23 mouse cellular contexts compared by ENCODE assay signal in genomic region chr1:18911578-18911977, GRCm38 (mm10).
A peak's percentile ranks its signal among the peaks of the same experiment; 100 is the strongest.
DNase-seq lines count a peak whose midpoint lies in the region; ATAC-seq and TF ChIP-seq lines count a peak whose summit lies in the region.
"Had no signal": no experiment of that assay in that cellular context is flagged by ENCODE, and none has a peak within 500 bp of the region (broad histone marks: within the 10 kb centered on the region; RNA-seq: fewer than 3 reads in every experiment).

No protein-coding gene starts in this region.

- H3K27me3 ChIP-seq in midbrain, embryonic 11.5 days (ENCODE audit: control insufficient read depth, insufficient read depth, low read length) = no peaks in the 10 kb centered on the region
- H3K27me3 ChIP-seq in midbrain, postnatal 0 days (ENCODE audit: insufficient read depth, low read length) = no peaks in the 10 kb centered on the region
- H3K27me3 ChIP-seq in hindbrain, embryonic 12.5 days = no peaks in the 10 kb centered on the region
- H3K27me3 ChIP-seq in midbrain, embryonic 16.5 days (ENCODE audit: control insufficient read depth, insufficient read depth, low read depth, low read length) = no peaks in the 10 kb centered on the region
- H3K27me3 ChIP-seq: heart, embryonic 13.5 days; limb, embryonic 12.5 days; liver, embryonic 12.5 days; Patski had no signal

- WGBS in midbrain, embryonic 11.5 days = 67% methylated on average over 4 of the region's 4 CpGs
- 41% methylated on average over 4 of the region's 4 CpGs for WGBS in midbrain, postnatal 0 days
- WGBS in hindbrain, embryonic 12.5 days = 57% methylated on average over 4 of the region's 4 CpGs
- WGBS in midbrain, embryonic 16.5 days = 39% methylated on average over 4 of the region's 4 CpGs

- no peaks in the 10 kb centered on the region for H3K9me3 ChIP-seq in midbrain, embryonic 11.5 days (ENCODE audit: control insufficient read depth, low read length)
- no peaks in the 10 kb centered on the region for H3K9me3 ChIP-seq in midbrain, postnatal 0 days (ENCODE audit: low read length)
- no peaks in the 10 kb centered on the region for H3K9me3 ChIP-seq in hindbrain, embryonic 12.5 days (replicated peaks)
- no peaks in the 10 kb centered on the region for H3K9me3 ChIP-seq in midbrain, embryonic 16.5 days (replicated peaks; ENCODE audit: control insufficient read depth, low read length, poor library complexity, severe bottlenecking)
- H3K9me3 ChIP-seq: heart, embryonic 13.5 days; limb, embryonic 12.5 days; liver, embryonic 12.5 days had no signal

- H3K4me3 ChIP-seq in midbrain, embryonic 11.5 days (ENCODE audit: low read depth, low read length) = no peak overlapping the region
- no peak overlapping the region for H3K4me3 ChIP-seq in midbrain, postnatal 0 days (ENCODE audit: low read depth, low read length)
- no peak overlapping the region for H3K4me3 ChIP-seq in hindbrain, embryonic 12.5 days
- no peak overlapping the region for H3K4me3 ChIP-seq in midbrain, embryonic 16.5 days (ENCODE audit: low read depth, low read length)
- H3K4me3 ChIP-seq: heart, embryonic 13.5 days; limb, embryonic 12.5 days; liver, embryonic 12.5 days had no signal

- DNase-seq in embryo, embryonic 10.5 days (ENCODE audit: low spot score) = peak; percentile 1
- DNase-seq in embryo, embryonic 10 days (ENCODE audit: low spot score) = no peak
- DNase-seq in midbrain, embryonic 11.5 days (ENCODE audit: low spot score, missing footprints) = no peak
- DNase-seq in midbrain, postnatal 0 days (ENCODE audit: low spot score) = no peak
- no peak for DNase-seq in left cerebral cortex, postnatal 36 days (ENCODE audit: low spot score in 2 of 2)
- DNase-seq: adrenal gland, postnatal 10 days; cerebellum, adult 11 months; cerebellum, postnatal 14 days; kidney, adult 8-10 months; kidney, postnatal 25 days; layer of hippocampus, adult 9-11 months; lung, adult 2 months; lung, postnatal 36 days; right cerebral cortex, postnatal 4 days had no signal

- peak; percentile 88 for ATAC-seq in midbrain, embryonic 11.5 days (ENCODE audit: low FRiP score)
- ATAC-seq in midbrain, postnatal 0 days (ENCODE audit: low FRiP score) = no peak
- ATAC-seq in hindbrain, embryonic 12.5 days (ENCODE audit: low FRiP score) = peak; percentile 80
- ATAC-seq in midbrain, embryonic 16.5 days = peak; percentile 89
- ATAC-seq in CD4-positive, CD25-positive, alpha-beta regulatory T cell, adult 4 months = no peak
- ATAC-seq: inflammation-experienced regulatory T-cells, adult 6 months; liver, embryonic 12.5 days; Patski had no signal

- no peaks in the 10 kb centered on the region for H3K36me3 ChIP-seq in midbrain, embryonic 11.5 days (ENCODE audit: control insufficient read depth, insufficient read depth, low read length)
- H3K36me3 ChIP-seq in midbrain, postnatal 0 days (ENCODE audit: insufficient read depth, low read length) = no peaks in the 10 kb centered on the region
- no peaks in the 10 kb centered on the region for H3K36me3 ChIP-seq in hindbrain, embryonic 12.5 days
- no peaks in the 10 kb centered on the region for H3K36me3 ChIP-seq in midbrain, embryonic 16.5 days (ENCODE audit: control insufficient read depth, insufficient read depth, low read length)
- H3K36me3 ChIP-seq: heart, embryonic 13.5 days; limb, embryonic 12.5 days; liver, embryonic 12.5 days had no signal

- no peak overlapping the region for H3K4me2 ChIP-seq in midbrain, embryonic 11.5 days
- H3K4me2 ChIP-seq in midbrain, postnatal 0 days (ENCODE audit: low read depth, low read length, poor library complexity, severe bottlenecking) = no peak overlapping the region
- no peak overlapping the region for H3K4me2 ChIP-seq in hindbrain, embryonic 12.5 days (replicated peaks)
- no peak overlapping the region for H3K4me2 ChIP-seq in midbrain, embryonic 16.5 days (ENCODE audit: low read length)
- H3K4me2 ChIP-seq: heart, embryonic 13.5 days; limb, embryonic 12.5 days; liver, embryonic 12.5 days had no signal

- no peak overlapping the region for H3K9ac ChIP-seq in midbrain, embryonic 11.5 days (ENCODE audit: low read length)
- no peak overlapping the region for H3K9ac ChIP-seq in midbrain, postnatal 0 days (replicated peaks; ENCODE audit: low read length, poor library complexity, severe bottlenecking)
- H3K9ac ChIP-seq in hindbrain, embryonic 12.5 days = no peak overlapping the region
- H3K9ac ChIP-seq in midbrain, embryonic 16.5 days (ENCODE audit: low read depth, low read length) = no peak overlapping the region
- H3K9ac ChIP-seq: heart, embryonic 13.5 days; limb, embryonic 12.5 days; liver, embryonic 12.5 days had no signal

- intact Hi-C loops in left cerebral cortex, postnatal 36 days (cut with DNase I) = no loop called here

- H3K27ac ChIP-seq in midbrain, embryonic 11.5 days (ENCODE audit: low read depth, low read length) = no peak overlapping the region
- no peak overlapping the region for H3K27ac ChIP-seq in midbrain, postnatal 0 days (ENCODE audit: low read depth, low read length)
- no peak overlapping the region for H3K27ac ChIP-seq in hindbrain, embryonic 12.5 days
- H3K27ac ChIP-seq in midbrain, embryonic 16.5 days (ENCODE audit: low read length) = no peak overlapping the region
- H3K27ac ChIP-seq: heart, embryonic 13.5 days; limb, embryonic 12.5 days; liver, embryonic 12.5 days; stomach, postnatal 0 days had no signal

- no peaks in the 10 kb centered on the region for H3K4me1 ChIP-seq in midbrain, embryonic 11.5 days (ENCODE audit: control insufficient read depth, insufficient read depth, low read length)
- no peaks in the 10 kb centered on the region for H3K4me1 ChIP-seq in midbrain, postnatal 0 days (ENCODE audit: insufficient read depth, low read length)
- H3K4me1 ChIP-seq in hindbrain, embryonic 12.5 days = no peaks in the 10 kb centered on the region
- no peaks in the 10 kb centered on the region for H3K4me1 ChIP-seq in midbrain, embryonic 16.5 days (ENCODE audit: control insufficient read depth, insufficient read depth, low read length)
- H3K4me1 ChIP-seq: heart, embryonic 13.5 days; limb, embryonic 12.5 days; liver, embryonic 12.5 days had no signal

- TF ChIP-seq CTCF in midbrain, postnatal 0 days (IDR thresholded peaks at IDR 0.05) = no peak

Comparison
In these comparisons a context has a peak if more than half of its experiments do, and no peak if none do; other contexts are left out.
1. ATAC-seq: peak in midbrain, embryonic 11.5 days (single experiment), hindbrain, embryonic 12.5 days (single experiment) and midbrain, embryonic 16.5 days (single experiment); none in midbrain, postnatal 0 days (single experiment) and CD4-positive, CD25-positive, alpha-beta regulatory T cell, adult 4 months (single experiment).